Mouse (Mus musculus) CH12F3 (cell line): ENCODE results near the gene Mtmr2.
"Not testable (repeated sequence)": the region's sequence is repeated elsewhere in the genome, so short reads cannot be mapped to it uniquely, and the experiment has no call there.

Experiments
- in situ Hi-C: fragments of 300-500 bp; cut with MboI; formaldehyde crosslinking; loops from 2 replicates; pipeline ENCODE4 v1.14.3; 2020; ENCODE audit warnings: low sequenced_read_pairs

Mtmr2 gene

GRCm38 (mm10) chr9:13748404-13748797, at the start of gene Mtmr2:
Gene Mtmr2 (plus strand): TSS chr9:13748410.
- in situ Hi-C loops = no loop called here

DNA sequence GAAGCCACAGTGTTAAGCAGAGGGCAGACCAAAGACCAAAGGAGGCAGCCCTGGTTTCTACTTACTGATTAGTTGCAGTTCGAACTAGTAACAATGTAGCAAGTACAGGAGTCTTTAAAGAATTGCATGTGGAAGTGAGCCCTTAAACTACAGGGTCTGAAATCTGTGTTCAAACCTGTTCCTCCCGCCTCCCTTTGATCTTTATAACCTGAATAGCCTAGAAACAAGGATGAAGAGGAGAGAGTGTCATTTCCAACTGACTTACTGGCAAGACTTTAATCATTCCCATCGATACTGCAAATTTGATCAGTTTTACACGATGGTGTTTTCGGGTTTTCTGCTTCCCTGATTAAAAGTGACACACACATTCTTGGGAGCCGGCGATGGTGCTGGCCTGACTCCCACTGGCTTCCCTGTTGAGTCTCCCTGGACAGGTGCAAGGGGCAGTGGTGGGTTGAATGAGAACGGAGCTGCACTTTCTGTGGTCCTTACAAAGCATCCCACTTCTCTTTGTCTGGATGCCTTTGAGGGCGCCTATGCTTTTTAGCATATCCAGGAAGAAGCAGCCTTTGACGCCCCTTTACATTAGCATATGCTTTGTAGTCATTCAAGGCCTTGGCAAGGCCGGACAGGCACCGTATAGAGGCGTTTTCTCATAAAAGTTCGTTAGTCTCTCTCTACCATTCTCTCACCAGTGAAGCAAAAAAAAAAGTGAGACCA, 49.0 kb upstream of the Mtmr2 start:
- in situ Hi-C loops = no loop called here

- in situ Hi-C loops = no loop called here
Measured at GRCm38 (mm10) chr9:13699781-13700116, 48.5 kb upstream of the Mtmr2 start.

GRCm38 (mm10) chr9:13701773-13702172, 46.4 kb upstream of the Mtmr2 start:
- in situ Hi-C loops = no loop called here

DNA sequence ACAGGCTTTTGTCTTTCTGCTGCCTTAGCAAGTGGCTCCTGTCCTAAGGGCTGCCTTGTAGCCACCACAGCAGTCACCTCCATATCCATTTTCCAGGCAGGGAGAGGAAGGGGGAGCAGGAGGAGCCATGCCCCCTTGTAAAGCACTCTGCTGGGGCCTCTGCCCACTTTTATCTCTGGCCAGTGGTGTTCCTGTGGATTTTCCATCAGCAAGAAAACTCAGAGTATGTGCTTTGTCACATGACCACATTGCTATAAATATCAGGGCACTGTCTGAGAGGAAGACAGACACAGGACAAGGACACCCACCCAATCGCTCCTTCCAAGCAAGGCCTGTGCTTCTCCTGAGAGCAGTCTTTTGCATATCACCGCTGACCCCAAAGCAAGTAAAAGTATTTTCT, 45.1 kb upstream of the Mtmr2 start:
- in situ Hi-C loops = no loop called here

GRCm38 (mm10) chr9:13704917-13705316, 43.3 kb upstream of the Mtmr2 start:
- in situ Hi-C loops = no loop called here

GRCm38 (mm10) chr9:13707066-13707555, 41.1 kb upstream of the Mtmr2 start:
- in situ Hi-C loops = no loop called here

- in situ Hi-C loops = no loop called here
Measured at GRCm38 (mm10) chr9:13709436-13709835, 38.8 kb upstream of the Mtmr2 start.

DNA sequence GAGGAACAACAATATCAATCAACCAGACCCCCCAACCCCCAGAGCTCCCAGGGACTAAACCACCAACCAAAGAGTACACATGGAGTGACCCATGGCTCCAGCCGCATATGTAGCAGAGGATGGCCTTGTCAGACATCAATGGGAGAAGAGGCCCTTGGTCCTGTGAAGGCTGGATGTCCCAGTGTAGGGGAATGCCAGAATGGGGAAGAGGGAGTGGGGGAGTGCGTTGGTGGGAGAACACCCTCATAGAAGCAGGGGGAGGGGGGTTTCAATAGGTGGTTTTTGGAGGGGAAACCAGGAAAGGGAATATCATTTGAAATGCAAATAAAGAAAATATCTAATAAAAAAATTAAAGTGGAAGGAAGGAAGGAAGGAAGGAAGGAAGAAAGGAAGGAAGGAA, 32.3 kb upstream of the Mtmr2 start:
- in situ Hi-C loops = not testable (repeated sequence)

- in situ Hi-C loops = no loop called here
Measured at GRCm38 (mm10) chr9:13716316-13717099, 31.7 kb upstream of the Mtmr2 start.

DNA sequence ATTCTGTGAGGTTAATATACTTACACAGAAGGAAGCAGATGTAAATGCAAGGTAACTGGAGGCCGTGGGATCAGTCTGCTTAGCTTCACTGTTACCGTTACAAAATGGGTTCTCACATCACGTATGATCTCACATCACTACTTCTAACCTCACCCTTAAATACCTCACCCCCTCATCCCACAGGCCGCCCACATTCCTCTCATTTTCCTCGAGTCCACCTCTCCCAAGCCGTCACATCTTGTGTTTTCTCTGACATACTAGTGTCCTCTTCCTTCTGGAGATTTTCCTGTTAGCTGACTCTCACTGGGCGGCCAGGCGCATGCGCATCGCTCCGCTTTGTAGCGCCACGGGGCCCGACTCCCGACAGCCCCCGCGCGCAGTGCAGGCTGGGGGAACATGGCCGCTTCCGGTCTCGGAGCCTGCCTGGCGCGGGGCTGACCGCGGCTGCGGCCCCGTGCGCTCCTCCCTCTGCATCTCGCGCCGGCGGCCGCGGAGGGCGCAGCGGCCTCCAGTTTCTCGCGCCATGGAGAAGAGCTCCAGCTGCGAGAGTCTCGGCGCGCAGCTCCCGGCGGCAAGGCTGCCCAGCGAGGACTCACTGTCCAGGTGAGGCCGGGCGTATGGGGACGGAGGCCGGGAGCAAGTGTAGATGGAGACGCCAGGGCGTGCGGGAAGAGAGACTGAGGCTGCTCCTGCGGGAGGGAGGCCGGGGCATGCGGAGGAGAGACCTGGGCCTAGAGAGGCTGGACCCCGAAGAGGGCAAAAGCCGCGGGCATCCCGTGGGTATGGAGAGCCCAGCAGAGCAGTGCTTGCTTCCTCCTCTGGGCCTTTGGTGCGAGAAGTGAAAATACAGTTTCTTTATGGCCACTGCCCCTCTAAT, 826 bp downstream of the Mtmr2 start:
- in situ Hi-C loops = no loop called here

DNA sequence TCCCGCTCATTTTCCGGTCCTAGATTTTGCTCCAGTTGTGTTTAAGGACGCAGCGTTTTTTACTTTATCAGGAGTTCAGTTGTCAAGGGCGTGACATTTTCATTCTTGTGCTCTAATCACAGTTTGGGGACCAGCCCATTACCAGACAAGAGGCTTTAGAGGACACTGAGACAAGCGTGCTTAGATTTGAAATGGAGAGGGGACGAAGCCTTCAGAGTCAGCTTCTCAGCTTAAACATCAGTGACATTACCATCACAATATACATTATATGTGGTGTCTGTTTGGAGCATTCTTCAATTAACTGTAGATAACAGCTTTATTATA, 1.4 kb downstream of the Mtmr2 start:
- in situ Hi-C loops = no loop called here

GRCm38 (mm10) chr9:13752543-13752942, 4.3 kb downstream of the Mtmr2 start:
- in situ Hi-C loops = no loop called here

DNA sequence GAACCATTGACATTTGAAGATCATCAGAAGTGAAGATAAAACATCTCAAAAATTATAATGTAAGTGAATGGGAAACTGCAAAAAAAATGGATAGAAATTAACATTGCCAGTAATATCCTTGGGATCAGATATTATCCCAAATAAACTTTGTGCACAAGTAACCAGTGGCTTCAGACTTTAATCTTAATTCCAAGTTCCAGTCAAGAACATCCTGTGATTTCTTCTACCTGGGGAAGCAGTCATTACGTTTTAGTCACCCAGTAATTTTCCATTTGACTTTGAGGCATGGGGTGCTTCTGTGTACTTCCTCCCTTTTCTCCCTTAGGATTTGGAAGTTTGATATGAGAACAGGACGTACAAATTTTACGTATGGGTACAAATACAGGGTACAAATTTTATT, 12.2 kb downstream of the Mtmr2 start:
- in situ Hi-C loops = no loop called here

GRCm38 (mm10) chr9:13765624-13766023, 17.4 kb downstream of the Mtmr2 start:
- in situ Hi-C loops = no loop called here

- in situ Hi-C loops = no loop called here
Measured at GRCm38 (mm10) chr9:13766570-13766969, 18.4 kb downstream of the Mtmr2 start.

- in situ Hi-C loops = no loop called here
Measured at GRCm38 (mm10) chr9:13774732-13775131, 26.5 kb downstream of the Mtmr2 start.

DNA sequence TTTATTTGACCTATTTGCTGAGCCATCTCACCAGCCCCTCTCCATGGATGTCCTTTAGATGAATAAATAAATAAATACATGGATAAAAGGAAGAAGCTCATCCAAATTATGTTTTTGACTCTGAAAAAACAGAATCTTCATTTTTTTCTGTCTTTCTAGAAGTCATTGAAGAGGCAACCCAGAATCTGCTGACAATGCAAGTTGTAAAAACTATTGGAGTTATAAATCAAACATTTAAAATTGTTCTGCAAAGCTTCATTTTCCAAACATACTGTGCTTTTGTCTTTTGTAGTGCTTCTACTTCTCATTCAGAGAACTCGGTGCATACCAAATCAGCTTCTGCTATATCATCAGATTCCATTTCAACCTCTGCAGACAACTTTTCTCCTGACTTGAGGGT, 33.8 kb downstream of the Mtmr2 start:
- in situ Hi-C loops = no loop called here

GRCm38 (mm10) chr9:13790864-13791263, 42.7 kb downstream of the Mtmr2 start:
- in situ Hi-C loops = not testable (repeated sequence)

- in situ Hi-C loops = no loop called here
Measured at GRCm38 (mm10) chr9:13794302-13794701, 46.1 kb downstream of the Mtmr2 start.

DNA sequence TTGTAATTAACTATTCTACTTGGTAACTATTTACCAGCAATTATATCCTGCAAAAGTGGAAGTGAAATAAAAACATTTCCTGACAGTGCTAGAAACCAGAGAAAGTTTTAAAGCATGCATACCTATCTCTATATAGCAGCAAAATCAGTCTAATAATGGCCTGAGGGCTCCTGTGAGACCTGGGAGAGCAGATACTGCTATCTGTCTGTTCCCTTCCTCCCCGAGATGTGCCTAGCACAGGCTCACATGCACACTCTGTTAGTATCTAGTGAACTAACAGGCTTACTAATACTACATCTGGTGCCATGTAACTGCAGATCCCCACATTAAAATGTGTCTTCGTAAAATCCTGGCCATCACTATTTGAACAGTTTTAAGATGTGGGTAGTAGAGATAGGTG, 46.5 kb downstream of the Mtmr2 start:
- in situ Hi-C loops = no loop called here

- in situ Hi-C loops = no loop called here
Measured at GRCm38 (mm10) chr9:13804480-13804879, 56.3 kb downstream of the Mtmr2 start.
